Mouse (Mus musculus) midbrain, embryonic 11.5 days (tissue): ENCODE results near the gene Tmem210. TPM values are rescaled to one million over a fixed set of nuclear protein-coding genes. Genes with fewer than 3 reads are reported as not detected.

ENCODE experiments used
- ATAC-seq: fragments of 200-750 bp; cut with Nextera tagmentation; 2 replicates; pipeline ENCODE4 v1.8.0; 2017; ENCODE audit warnings: moderate TSS enrichment, moderate library complexity; ENCODE audit not compliant: low FRiP score
- DNase-seq: peaks from one replicate; pipeline ENCODE4 v3.0.0; 2015; ENCODE audit warnings: low spot score; ENCODE audit errors: missing footprints
- H3K27ac ChIP-seq: fragments of 300-500 bp; sonication (generic); 2 replicates; pipeline ENCODE4 v1.5.1; 2014; ENCODE audit warnings: low read depth, low read length
- H3K27me3 ChIP-seq: fragments of 300-500 bp; sonication (generic); 2 replicates; pipeline ENCODE4 v1.6.1; 2014; ENCODE audit warnings: mild to moderate bottlenecking, low read length, moderate library complexity, mixed read lengths; ENCODE audit not compliant: control insufficient read depth, insufficient read depth
- H3K36me3 ChIP-seq: fragments of 300-500 bp; sonication (generic); 2 replicates; pipeline ENCODE4 v1.6.1; 2014; ENCODE audit warnings: mild to moderate bottlenecking, low read length, moderate library complexity, mixed read lengths; ENCODE audit not compliant: control insufficient read depth, insufficient read depth
- H3K4me1 ChIP-seq: fragments of 300-500 bp; sonication (generic); 2 replicates; pipeline ENCODE4 v1.6.1; 2014; ENCODE audit warnings: low read length; ENCODE audit not compliant: control insufficient read depth, insufficient read depth
- H3K4me2 ChIP-seq: fragments of 300-500 bp; sonication (generic); 2 replicates; pipeline ENCODE4 v1.6.1; 2014; ENCODE audit warnings: mild to moderate bottlenecking, moderate library complexity
- H3K4me3 ChIP-seq: fragments of 300-500 bp; sonication (generic); 2 replicates; pipeline ENCODE4 v1.5.1; 2014; ENCODE audit warnings: low read depth, low read length
- H3K9ac ChIP-seq: fragments of 300-500 bp; sonication (generic); 2 replicates; pipeline ENCODE4 v1.6.1; 2014; ENCODE audit warnings: low read length
- H3K9me3 ChIP-seq: fragments of 300-500 bp; sonication (generic); 2 replicates; pipeline ENCODE4 v1.6.1; 2016; ENCODE audit warnings: low read length; ENCODE audit not compliant: control insufficient read depth
- WGBS: fragments of 180-500 bp; shearing (Covaris S2); extraction: QIAGEN DNeasy Blood & Tissue Kit; methylation state at CpG from one replicate; pipeline ENCODE4 v1.1.7; 2014; 5-methylcytosine and 5-hydroxymethylcytosine counted together
- polyA plus RNA-seq: library from polyadenylated mRNA; unstranded; fragments of >200 nt; fragmentation: Nextera tagmentation; extraction: Ambion mirVana; gene quantifications from 2 replicates; pipeline ENCODE4 v1.2.1, GENCODE M21; 2014

Gene Tmem210
- not detected in 2 replicates for polyA plus RNA-seq

DNA sequence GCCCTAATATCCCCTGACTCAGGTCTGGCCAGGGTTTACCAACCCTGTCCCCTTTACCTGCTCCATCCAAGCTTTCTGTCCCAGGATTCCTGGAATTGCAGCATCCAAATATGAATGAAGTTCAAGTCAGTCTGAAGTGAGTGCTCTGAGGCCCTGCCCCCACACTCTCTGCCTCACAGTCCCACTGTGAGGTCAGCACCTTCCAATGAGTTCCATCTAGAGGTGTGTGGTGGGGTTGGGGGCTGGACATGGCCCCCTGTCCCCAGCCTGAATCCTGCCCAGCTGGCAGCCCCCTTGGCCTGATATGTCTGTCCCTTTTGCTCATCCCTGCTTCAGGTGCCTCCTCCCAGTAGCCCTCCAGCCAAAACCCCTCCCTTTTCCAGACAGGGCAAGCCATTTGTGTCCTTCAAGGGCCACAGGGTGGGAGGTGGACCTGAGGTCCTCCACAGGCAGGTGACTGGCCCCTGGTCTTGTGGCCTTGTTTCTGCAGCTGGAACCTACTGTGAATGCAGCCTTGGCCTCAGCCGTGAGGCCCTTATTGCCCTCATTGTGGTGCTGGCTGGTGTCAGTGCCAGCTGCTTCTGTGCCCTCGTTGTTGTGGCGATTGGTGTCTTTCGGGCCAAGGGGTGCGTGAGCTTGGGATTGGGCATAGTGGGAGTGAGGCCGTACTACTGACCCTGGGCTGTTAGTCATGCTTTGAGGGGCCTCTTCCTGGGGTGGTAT is at the start of gene Tmem210:
TSS of gene Tmem210 (plus strand) at position 219 of the 723 bp plus-strand sequence.
- Histone ChIP-seq H3K27me3 (peaks cover 51% of the 10 kb centered on the region), H3K4me3 (no peak within 1 kb of the TSS), H3K27ac (no peak within 1 kb of the TSS), H3K9ac (no peak within 1 kb of the TSS), H3K4me1 (peaks cover 5% of the 10 kb centered on the region; the same call in 1 of the 2 replicates), H3K36me3 (peaks cover 21% of the 10 kb centered on the region), H3K4me2 (no peak within 1 kb of the TSS), H3K9me3 (no peaks in the 10 kb centered on the region)
- DNase-seq (no peak), ATAC-seq (no peak)
- WGBS = 81% methylated on average over 6 of the region's 6 CpGs

DNA sequence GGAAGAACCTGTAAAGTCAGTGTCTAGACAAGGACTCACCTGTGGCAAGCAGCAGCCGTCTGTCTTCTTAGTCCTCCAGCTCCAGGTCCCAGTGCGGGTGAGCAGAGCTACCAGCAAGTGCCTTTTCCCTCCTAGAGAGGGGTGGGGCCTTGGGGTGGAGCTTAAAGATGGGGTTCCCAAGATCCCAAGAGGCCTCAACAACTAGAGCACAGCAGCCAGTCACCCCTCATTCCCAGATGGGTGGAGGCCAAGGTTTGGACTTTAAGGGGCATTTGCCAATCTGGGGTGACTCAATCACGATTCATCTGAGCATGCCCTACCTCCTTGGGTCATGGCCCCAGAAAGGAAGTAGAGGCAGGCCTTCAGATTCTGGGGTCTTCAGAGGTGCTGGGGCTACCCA is 48.2 kb upstream of the Tmem210 start:
- Histone ChIP-seq H3K4me3 (no peak overlapping the region), H3K27me3 (peaks cover 6% of the 10 kb centered on the region), H3K4me1 (peaks cover 18% of the 10 kb centered on the region), H3K9me3 (no peaks in the 10 kb centered on the region), H3K9ac (no peak overlapping the region), H3K36me3 (no peaks in the 10 kb centered on the region), H3K27ac (no peak overlapping the region), H3K4me2 (no peak overlapping the region)
- DNase-seq (peak; percentile 53), ATAC-seq (no peak)
- WGBS = 90% methylated on average over 3 of the region's 3 CpGs

DNA sequence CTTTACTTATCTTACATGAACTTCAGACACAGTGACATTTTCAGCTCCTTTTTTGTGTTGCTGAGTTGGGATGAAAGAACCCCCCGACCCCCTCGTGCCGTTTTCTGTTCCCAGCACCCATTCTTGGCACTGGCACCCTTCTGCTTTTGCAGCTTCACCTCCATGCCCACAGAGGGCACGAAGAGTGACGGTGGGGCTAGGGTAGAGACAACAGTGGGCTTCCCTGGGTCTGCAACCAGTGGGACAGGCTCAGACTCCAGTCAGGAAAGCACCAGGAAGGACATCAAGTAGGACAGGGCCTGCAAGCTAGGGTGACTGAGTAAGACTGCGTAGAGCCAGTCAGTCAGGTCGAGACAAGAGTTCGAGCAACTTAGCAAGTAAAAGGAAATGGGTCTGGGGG is 47.6 kb upstream of the Tmem210 start:
- no peak overlapping the region for H3K27ac ChIP-seq
- no peaks in the 10 kb centered on the region for H3K36me3 ChIP-seq
- H3K9me3 ChIP-seq = no peaks in the 10 kb centered on the region
- peak overlapping the region; percentile 25; the same call in 1 of the 2 replicates for H3K9ac ChIP-seq
- H3K4me1 ChIP-seq = peaks cover 18% of the 10 kb centered on the region
- ATAC-seq = peak; percentile 10; the same call in 1 of the 2 replicates
- peak overlapping the region; percentile 63 for H3K4me2 ChIP-seq
- peaks cover 6% of the 10 kb centered on the region for H3K27me3 ChIP-seq
- 46% methylated on average over 8 of the region's 8 CpGs for WGBS
- H3K4me3 ChIP-seq = peak overlapping the region; percentile 43
- DNase-seq = no peak

DNA sequence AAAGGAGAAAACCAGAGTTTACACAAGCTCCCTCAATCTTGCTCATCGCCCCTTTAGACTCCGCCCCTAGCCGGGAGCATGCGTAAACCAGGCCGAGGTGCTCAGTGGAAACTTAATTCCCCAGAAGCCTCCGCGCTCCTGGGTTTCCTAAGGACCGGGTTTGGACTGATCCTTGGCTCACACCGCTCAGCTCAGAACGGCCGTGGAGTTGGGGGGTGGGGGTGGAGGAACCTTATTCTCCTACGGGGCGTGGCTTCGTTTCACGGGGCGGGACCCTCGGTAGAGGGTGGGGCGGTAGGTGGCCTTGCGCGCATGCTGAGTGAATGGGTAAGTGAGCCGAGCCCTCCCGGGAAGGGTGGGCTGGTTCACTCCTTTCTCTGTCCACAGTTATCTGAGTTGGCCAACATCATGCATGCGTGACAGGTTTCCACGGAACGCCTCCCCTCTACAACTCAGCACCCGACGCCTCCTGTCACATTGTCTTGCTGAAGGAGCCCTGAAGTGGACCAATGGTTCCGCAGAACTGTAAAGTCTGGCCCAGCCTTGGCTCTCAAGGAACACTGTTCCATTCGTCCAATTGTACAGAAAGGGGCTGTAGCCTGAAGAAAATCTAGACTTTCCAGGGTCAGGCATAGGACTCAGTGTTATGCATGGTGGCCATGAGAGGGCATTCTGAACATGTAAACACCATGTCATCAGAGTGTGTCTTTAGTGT is 47.1 kb upstream of the Tmem210 start:
- H3K36me3 ChIP-seq = no peaks in the 10 kb centered on the region
- ATAC-seq (peak; percentile 72), DNase-seq (peak; percentile 96)
- peaks cover 18% of the 10 kb centered on the region for H3K4me1 ChIP-seq
- no peaks in the 10 kb centered on the region for H3K9me3 ChIP-seq
- H3K27me3 ChIP-seq = peaks cover 6% of the 10 kb centered on the region
- peak overlapping the region; percentile 43 for H3K4me3 ChIP-seq
- H3K27ac ChIP-seq = no peak overlapping the region
- H3K4me2 ChIP-seq = peak overlapping the region; percentile 63
- 1% methylated on average over 29 of the region's 29 CpGs for WGBS
- H3K9ac ChIP-seq = peak overlapping the region; percentile 17

DNA sequence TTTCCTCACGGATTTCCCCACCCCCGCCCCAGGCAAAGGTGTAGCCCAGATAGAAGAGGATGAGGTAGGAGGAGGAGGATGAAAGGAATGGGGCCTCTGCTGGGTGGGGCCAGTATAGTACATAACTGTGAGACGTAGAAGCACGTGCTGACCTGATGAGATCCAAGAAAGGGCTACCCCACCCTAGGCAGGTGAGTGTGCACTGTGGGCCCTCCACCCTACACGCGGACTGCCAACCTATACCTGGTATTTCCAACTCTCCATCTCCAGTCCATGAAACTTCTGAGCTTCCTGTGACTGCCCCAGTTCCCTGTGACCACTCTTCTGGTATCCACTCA is 46.5 kb upstream of the Tmem210 start:
- H3K9me3 ChIP-seq = no peaks in the 10 kb centered on the region
- DNase-seq = peak; percentile 91
- no peaks in the 10 kb centered on the region for H3K36me3 ChIP-seq
- H3K4me2 ChIP-seq = peak overlapping the region; percentile 63
- H3K4me1 ChIP-seq = peaks cover 18% of the 10 kb centered on the region
- peak; percentile 18; the same call in 1 of the 2 replicates for ATAC-seq
- peak overlapping the region; percentile 57 for H3K9ac ChIP-seq
- H3K4me3 ChIP-seq = peak overlapping the region; percentile 43
- no peak overlapping the region for H3K27ac ChIP-seq
- H3K27me3 ChIP-seq = peaks cover 6% of the 10 kb centered on the region
- WGBS = 17% methylated on average over 6 of the region's 6 CpGs

DNA sequence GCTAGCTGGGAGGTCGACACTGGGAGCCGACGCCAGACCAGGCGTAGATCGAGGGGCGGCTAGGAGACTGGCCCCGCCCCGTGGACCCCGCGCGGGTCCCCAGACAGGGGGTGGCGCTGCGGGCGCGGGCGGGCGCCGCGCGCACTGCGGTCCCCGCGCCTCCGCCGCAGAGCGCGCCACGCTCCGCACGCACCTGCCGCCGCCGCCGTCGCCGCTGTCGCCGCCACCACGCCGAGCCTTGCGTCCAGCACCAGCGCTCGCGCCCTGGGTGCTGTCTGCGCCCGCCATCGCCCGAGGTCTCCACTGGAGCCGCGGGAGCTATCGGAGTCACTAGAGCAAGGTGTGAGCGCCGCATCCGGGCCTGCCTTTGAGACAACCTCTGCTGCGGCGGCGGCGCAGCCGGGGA is 45.8 kb upstream of the Tmem210 start, which contains the start of the genes Rnf208 and Cysrt1:
TSS of gene Rnf208 (plus strand) at position 155 of the 406 bp plus-strand sequence.
TSS of gene Cysrt1 (minus strand) at position 352 of the 406 bp plus-strand sequence.
- H3K4me2 ChIP-seq = peak within 1 kb of the TSS; percentile 63
- WGBS = under 1% methylated on average over 24 of the region's 59 CpGs
- H3K36me3 ChIP-seq = no peaks in the 10 kb centered on the region
- H3K4me1 ChIP-seq = peaks cover 18% of the 10 kb centered on the region
- H3K9me3 ChIP-seq = no peaks in the 10 kb centered on the region
- H3K27ac ChIP-seq = no peak within 1 kb of the TSS
- peak within 1 kb of the TSS; percentile 43 for H3K4me3 ChIP-seq
- DNase-seq (peak; percentile 88), ATAC-seq (peak; percentile 62)
- peaks cover 6% of the 10 kb centered on the region for H3K27me3 ChIP-seq
- peak within 1 kb of the TSS; percentile 57 for H3K9ac ChIP-seq

DNA sequence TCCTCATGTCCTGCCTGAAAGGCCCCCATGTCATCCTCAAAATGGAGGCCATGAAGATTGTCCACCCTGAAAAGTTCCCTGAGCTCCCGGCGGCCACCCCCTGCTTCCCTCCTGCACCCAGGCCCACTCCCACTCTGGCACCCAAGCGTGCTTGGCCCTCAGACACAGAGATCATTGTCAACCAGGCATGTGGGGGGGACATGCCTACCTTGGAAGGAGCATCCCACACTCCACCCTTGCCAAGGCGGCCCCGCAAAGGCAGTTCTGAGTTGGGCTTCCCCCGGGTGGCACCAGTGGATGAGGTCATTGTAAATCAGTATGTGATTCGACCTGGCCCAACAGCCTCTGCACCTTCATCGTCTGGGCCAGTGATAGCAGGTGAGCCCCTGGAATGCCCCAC is 44.6 kb upstream of the Tmem210 start:
- no peak overlapping the region for H3K27ac ChIP-seq
- WGBS = 81% methylated on average over 8 of the region's 8 CpGs
- no peak overlapping the region for H3K4me3 ChIP-seq
- peaks cover 18% of the 10 kb centered on the region for H3K4me1 ChIP-seq
- no peak overlapping the region for H3K9ac ChIP-seq
- H3K4me2 ChIP-seq = peak overlapping the region; percentile 63
- no peaks in the 10 kb centered on the region; the same call in none of the 2 replicates for H3K36me3 ChIP-seq
- ATAC-seq (no peak), DNase-seq (no peak)
- no peaks in the 10 kb centered on the region for H3K9me3 ChIP-seq
- peaks cover 6% of the 10 kb centered on the region for H3K27me3 ChIP-seq

DNA sequence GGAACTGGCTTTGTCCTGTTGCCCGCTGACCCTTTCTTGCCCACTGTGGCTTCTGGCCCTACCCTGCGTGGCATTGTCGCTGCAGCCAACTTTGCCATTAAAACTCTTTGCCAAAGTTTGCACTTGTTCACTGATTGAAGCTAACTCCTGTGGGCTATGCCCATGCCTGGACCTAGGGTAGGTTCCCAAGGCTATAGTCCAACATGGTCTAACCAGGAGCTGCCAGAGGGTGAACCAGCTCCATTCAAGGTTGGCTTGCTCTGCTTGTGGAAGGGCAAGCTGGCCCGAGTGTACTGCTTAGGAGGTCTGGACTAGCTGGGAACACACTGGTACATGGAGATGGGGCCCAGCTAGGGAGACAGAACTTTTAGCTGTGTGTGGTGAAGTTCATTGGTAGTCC is 43.8 kb upstream of the Tmem210 start:
- no peak for ATAC-seq
- H3K4me2 ChIP-seq = no peak overlapping the region
- peaks cover 6% of the 10 kb centered on the region for H3K27me3 ChIP-seq
- no peaks in the 10 kb centered on the region; the same call in none of the 2 replicates for H3K36me3 ChIP-seq
- H3K27ac ChIP-seq = no peak overlapping the region
- no peak overlapping the region for H3K9ac ChIP-seq
- H3K4me1 ChIP-seq = peaks cover 18% of the 10 kb centered on the region
- no peaks in the 10 kb centered on the region for H3K9me3 ChIP-seq
- H3K4me3 ChIP-seq = no peak overlapping the region
- WGBS = 90% methylated on average over 4 of the region's 4 CpGs
- DNase-seq = no peak
